Mouse (Mus musculus) lung, postnatal 0 days (tissue): ENCODE data around the gene Prox2.

Experiments used
- CTCF ChIP-seq: IDR thresholded peaks from 2 replicates; pipeline ENCODE4 v1.5.1; 2016; ENCODE audit warnings: antibody characterized with exemption, mild to moderate bottlenecking
- EP300 ChIP-seq: IDR thresholded peaks from 2 replicates; pipeline ENCODE4 v1.6.1; 2016; ENCODE audit warnings: antibody characterized with exemption, mild to moderate bottlenecking, control low read depth

GRCm38 (mm10) chr12:85146881-85147280 is 36.3 kb upstream of the Prox2 start:
- TF ChIP-seq CTCF, result no peak
- TF ChIP-seq EP300, result no peak
